Mouse (Mus musculus) gastrocnemius, postnatal 36 days (tissue): ENCODE measurements around the gene Pacs2. TPM values are rescaled to one million over a fixed set of nuclear protein-coding genes. Genes with fewer than 3 reads are reported as not detected.
A peak's percentile ranks its signal among the peaks of the same experiment; 100 is the strongest.

Experiments
- DNase-seq, 2 experiments: peaks; one replicate each; pipeline ENCODE4 v3.0.0; 2022
- intact Hi-C: fragments of 180-260 bp; cut with DNase I; formaldehyde crosslinking; loops from one replicate; pipeline ENCODE4 v1.15.1; 2025
- total RNA-seq, 2 experiments: library from RNA; stranded (reverse); gene quantifications; 2 replicates each; pipeline ENCODE4 v1.2.3; 2021

The Pacs2 gene
- total RNA-seq, 2 experiments from 2014 or later = 34.9 to 36.6 TPM

GRCm38 (mm10) chr12:113004993-113005392 is 9.3 kb upstream of the Pacs2 start:
- intact Hi-C loops = loop anchor here (5.0 to 10.0 kb wide), 3 partner anchors 37 to 147 kb away; partner anchors contain the start of gene Tex22
- peak in 1 of 2 experiments; percentile 56 for DNase-seq

DNA sequence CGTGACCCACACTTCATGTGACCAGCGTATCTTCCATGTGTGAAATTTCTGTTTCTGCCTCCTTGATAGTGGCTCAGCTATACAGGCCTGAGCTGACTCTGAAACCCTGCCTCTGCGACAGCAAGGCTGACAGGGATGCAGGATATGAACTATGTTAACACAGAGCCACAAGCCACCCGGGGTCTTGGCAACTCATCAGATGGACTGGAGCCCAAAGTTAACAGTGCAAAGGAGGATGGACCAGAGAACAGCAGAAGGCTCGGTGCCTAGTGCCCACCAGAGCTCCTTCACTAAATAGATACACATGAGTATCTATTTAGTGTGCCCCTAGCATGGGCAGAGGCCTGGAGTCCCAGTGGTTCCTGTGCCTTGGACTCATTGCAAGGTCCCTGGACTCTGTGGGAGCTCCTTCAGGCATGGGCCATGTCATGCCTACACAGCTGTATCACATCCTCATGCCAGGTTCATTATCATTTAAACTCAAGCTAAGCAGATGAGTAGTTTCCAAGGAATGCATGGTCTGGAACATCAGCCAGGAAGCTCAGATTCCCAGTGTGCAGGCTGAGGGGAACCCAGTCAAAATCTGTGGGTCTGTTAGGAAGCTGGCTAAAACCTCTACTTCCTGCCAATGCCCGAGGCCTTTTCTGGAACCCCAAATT is 2.5 kb upstream of the Pacs2 start:
- DNase-seq = no peak
- intact Hi-C loops = no loop called here

DNA sequence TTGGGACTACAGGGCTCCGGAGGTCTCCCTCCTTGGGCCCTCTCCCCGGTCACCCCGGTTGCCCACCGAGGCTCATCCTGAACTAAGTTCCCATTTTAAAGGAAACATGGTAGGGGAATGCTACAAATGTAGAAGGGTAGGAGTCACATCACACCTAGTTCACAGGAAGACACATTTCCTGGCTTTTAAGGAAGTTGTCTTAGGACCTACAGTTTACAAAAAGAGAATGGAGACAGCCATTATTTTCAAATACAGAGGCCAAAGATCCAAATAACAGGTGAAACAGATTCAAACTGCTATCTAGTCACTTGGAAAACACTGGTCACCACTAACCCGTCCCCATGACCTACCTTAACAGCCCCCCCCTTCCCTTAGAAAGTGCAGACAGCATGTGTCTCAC is 1.9 kb upstream of the Pacs2 start:
- intact Hi-C loops = no loop called here
- no peak for DNase-seq

GRCm38 (mm10) chr12:113013021-113013491 is 1.3 kb upstream of the Pacs2 start:
- peak in 1 of 2 experiments; percentile 38 for DNase-seq

DNA sequence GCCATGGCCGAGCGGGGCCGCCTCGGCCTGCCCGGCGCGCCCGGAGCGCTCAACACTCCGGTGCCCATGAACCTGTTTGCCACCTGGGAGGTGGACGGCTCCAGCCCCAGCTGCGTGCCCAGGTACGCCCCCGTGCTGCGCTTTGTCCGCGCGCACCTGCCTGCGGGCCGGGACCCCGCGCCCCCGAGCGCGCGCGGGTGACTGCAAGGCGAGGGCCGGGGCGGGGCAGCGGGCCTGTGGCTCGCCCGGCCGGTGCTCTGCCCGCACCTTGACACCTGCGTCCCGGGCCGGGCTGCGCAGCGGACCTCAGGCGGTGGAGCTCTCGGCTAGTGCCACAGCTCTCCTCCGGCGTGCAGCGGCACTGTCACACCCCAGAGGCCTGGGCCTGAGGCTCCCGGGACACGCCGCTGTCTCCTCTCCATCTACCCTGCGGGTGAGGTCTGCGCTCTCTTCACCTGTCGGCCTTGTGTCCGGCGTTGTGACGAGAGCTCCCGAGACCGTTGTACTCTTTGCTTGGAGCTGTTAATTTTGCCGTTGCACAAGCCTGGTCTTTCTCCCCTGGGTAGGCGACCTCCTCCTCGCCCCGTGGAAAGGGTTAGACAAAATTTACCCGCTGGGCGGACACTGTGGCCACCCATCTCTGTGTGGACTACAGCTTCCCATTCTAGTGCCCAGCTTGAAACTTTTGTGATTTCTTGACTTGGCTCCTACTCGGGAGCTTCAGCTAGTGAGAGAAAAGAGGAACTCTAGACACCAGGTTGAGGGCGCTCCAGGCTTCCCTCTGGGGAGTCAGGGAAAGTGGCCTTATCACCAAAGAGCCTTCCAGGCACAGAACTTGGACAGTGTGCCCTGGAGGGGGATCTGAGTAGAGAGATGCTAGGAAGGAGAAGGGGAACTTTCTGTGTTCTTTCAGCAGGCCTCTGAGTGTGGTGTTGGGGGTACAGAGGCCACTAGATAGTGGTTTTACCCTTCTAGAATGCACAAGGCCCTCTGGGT is 551 bp downstream of the Pacs2 start:
- intact Hi-C loops = no loop called here
- DNase-seq = peak; percentile 17 to 47

More at GRCm38 (mm10) chr12:113013021-113013491, 1.3 kb upstream of the Pacs2 start:
- intact Hi-C loops = no loop called here

- intact Hi-C loops = no loop called here
Measured at GRCm38 (mm10) chr12:113015956-113016355, 1.6 kb downstream of the Pacs2 start.

DNA sequence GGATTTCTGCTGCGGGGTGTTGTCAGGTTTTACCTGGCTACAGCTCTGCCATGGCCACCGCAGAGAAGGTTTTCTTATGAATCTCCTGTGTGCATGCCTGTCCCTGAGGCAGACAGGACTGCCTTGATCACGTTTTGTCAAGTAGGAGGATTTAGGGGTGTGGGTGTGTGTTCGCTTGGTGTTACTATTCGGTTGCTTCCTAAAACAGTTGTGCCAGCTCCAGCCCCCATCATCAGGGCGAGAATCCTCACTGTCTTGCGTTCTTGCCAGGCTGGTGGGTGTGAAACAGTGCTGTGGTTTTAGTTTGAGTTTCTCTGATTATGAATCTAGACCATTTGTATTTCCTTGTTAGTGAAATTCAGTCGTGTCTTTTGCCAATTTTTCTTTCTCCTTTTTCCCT is 2.7 kb downstream of the Pacs2 start:
- intact Hi-C loops = no loop called here
- no peak for DNase-seq

More at GRCm38 (mm10) chr12:113015956-113016355, 1.6 kb downstream of the Pacs2 start:
- no peak for DNase-seq

DNA sequence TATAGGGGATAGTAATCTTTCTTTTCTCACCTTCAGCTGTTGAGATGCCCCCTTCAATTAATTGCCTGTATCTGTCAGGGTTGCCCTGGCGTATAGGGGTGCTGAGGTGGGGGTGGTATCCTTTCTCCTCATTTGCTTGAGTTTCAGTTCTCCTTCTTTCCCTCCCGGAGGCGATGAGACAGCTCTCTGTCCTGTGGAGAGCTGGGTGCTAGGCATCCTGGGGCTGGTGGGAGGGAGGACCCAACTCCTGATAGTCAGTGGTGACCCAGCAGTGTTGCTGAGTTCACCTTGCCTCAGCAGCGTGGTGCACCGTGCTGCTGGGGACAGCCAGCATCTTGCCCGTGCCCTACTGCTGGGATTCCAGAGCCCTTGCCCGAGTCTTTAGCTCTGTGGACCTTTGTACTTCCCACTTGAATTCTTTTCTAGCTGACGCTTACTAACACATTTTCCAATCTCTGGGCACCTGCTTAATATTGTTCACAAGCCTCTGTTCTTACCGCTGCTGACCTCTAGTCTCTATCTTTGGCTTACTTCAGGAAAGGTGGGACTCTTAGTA is 3.2 kb downstream of the Pacs2 start:
- no peak for DNase-seq

DNA sequence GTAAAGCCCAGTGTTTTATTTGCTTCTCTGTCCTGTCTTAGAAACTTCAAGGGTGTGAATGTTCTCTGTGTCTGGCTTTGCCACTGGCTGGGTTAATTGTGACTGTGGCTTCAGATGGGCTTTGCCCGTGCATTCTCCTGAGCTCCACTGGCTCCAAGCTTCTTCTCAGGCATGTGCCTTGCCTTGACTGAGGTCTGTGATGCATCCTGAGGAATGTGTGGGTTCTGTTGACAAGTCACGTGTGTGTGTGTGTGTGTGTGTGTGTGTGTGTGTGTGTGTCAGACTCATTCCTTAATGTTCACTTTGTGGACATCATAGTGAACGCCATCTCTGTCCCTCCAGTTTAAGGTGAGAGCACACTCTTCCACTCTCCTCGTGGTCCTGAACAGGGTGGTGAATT is 4.5 kb downstream of the Pacs2 start:
- no peak for DNase-seq
- intact Hi-C loops = no loop called here

More for the DNA sequence above, 3.2 kb downstream of the Pacs2 start:
- intact Hi-C loops = no loop called here

DNA sequence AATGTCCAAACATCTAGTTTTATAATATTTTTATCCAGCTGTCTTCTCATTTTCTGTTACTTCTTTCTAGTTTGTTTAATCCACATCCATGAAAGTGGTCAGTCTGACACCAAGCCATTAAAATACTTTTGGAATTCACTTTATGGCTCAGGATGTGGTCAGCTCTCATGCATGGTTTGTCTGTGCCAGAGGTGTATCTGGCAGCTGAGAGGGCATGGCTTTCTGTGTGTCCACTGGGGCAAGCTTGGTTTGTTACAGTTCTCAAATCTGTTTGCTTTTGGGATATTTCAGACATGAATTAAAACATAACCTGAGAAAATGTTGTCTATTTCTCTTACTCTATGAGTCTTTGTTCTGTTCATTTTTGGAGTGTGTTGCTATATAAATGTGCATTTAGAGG is 7.2 kb downstream of the Pacs2 start:
- intact Hi-C loops = no loop called here
- no peak for DNase-seq

DNA sequence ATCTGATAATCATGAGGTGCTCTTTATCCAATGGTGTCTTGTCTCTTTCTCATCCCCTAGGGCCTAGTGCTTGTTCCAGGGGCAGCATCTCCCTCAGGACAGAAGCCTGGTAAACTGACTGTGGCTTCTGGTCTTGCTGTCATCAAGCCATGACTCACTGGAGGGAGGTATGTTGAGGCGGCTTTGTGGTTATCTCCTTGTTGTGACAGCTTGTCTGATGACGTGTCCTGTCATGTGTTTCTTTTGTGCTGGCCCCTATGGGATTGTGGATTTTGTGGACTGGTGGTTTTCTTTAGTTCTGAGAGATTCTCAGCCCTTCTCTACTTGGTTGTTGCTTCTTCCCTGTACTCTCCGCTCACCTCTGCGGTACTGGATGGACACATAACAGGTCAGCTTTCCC is 8.8 kb downstream of the Pacs2 start:
- intact Hi-C loops = no loop called here

DNA sequence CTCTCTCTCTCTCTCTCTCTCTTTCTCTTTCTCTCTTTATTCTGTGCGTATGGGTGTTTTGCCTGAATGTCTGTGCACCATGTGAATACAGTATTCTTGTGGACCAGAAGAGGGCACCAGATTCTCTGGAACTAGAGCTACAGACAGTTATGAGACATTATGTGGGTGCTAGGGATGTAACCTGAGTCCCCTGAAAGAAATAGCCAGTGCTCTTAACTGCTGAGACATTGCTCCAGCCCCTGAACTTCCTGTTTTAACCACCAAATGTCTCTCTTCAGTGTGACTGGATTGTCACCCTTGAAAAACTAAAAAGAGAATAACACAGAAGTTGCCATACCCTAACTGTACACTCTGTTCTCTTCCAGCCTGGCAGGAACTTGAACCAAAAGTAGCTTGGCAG is 12.2 kb downstream of the Pacs2 start:
- intact Hi-C loops = no loop called here
- no peak for DNase-seq

More for the DNA sequence above, 8.8 kb downstream of the Pacs2 start:
- DNase-seq = no peak

DNA sequence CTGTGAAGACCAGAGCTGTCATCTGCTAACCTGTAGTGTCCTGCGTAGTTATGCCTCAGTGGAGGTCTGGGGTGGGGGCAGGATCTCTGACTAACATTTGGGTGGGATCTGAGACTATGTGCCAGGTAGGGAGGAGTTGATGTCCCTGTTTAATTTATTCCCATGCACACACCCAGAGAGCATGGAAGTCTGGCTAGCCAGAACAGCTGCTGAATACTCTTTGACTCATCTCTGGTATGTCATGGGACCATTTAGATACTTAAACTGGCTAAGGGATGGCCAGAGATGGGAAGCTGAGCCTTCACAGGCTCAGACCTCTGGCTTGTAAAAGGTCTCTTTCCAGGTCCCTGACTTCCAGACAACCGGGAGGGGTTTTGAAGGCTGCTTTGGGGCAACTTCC is 13.2 kb downstream of the Pacs2 start:
- intact Hi-C loops = no loop called here
- no peak for DNase-seq

DNA sequence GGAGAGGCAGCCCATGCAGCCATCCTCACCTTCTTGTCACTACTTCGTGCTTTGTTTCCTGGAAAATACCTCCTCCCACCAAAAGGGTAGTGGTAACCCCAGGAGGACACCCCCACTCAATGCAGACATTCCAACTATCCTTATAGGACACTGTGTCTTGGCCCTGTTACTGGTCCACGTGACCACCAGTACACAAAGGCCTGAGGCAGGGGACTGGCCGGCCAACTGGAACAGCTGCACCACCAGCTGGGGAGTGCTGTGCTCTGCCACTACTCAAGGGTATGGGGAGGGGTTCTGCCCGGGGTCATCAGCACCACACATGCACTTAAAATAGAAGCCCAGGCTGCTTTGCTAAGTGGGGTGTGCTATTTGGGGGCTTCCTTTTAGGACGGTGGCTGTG is 13.8 kb downstream of the Pacs2 start:
- no peak for DNase-seq
- intact Hi-C loops = no loop called here

- intact Hi-C loops = no loop called here
- DNase-seq = no peak
Measured at GRCm38 (mm10) chr12:113028898-113029297, 14.6 kb downstream of the Pacs2 start.

GRCm38 (mm10) chr12:113030046-113030445 is 15.7 kb downstream of the Pacs2 start:
- no peak for DNase-seq
- intact Hi-C loops = no loop called here

DNA sequence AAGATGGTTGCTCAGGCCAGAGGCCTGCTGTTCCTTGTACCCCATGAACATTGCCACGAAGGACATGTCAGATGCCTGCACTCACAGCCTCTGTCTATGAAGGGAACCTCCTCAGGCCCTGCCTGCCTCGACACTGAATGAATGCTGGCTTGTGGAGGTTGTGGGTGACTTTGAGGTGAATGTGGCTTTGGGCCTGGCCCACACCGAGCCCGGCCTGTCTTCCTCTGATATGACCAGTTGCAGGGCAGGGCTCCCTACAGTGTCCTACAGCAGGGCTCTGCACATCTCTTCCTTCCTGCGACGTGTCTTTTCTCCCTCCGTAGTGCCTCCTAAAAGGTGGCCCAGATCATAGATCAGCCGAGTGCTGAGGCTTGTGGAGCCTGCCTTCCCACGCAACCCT is 16.7 kb downstream of the Pacs2 start:
- intact Hi-C loops = no loop called here
- no peak for DNase-seq

DNA sequence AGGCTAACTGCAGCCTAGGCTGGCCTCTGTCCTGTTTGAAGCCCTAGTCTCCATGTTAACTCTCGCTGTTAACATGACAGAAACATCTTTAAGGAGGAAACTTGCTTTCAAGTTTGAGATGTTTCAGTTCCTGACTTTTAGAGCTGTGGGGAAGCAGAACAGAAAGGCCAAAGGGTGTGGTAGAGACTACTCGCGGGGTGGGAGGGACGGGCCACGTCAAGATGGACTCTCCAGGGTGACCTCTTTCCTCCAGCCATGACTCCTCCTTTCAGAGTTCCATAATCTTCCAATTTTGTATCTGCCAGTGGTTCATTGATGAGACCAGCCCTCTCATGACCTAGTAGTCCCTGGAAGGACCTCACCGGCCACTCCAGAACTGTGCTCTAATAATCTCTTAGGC is 17.1 kb downstream of the Pacs2 start:
- no peak for DNase-seq

GRCm38 (mm10) chr12:113032296-113033250 is 18.3 kb downstream of the Pacs2 start:
- intact Hi-C loops = no loop called here
- no peak for DNase-seq

More for the DNA sequence above, 17.1 kb downstream of the Pacs2 start:
- intact Hi-C loops = no loop called here

DNA sequence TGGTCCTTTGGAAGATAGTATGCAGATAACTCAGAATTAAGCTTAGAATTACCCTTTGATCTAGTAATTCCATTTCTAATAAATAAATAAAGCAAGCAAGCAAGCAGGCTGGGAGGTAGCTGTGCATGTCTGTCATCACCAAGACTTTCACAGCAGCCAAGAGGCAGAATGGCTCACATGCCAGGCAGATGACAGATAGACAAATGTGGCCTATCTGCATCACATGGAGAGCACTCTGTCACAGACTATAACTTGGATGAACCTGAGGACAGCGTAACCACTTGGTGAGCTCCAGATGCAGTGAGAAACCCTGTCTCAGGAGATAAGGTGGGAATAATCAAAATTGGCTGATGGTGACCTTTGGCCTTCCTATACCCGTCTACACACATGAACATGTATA is 20.8 kb downstream of the Pacs2 start:
- DNase-seq = no peak
- intact Hi-C loops = no loop called here
